Mouse (Mus musculus): ENCODE measurements at regions not wholly inside any gene's neighbourhood (a gene's known extent, or its start where the extent isn't known, plus 50 kb on each side); places are given as distances from the start of the nearest gene placed in this dataset.

DNA sequence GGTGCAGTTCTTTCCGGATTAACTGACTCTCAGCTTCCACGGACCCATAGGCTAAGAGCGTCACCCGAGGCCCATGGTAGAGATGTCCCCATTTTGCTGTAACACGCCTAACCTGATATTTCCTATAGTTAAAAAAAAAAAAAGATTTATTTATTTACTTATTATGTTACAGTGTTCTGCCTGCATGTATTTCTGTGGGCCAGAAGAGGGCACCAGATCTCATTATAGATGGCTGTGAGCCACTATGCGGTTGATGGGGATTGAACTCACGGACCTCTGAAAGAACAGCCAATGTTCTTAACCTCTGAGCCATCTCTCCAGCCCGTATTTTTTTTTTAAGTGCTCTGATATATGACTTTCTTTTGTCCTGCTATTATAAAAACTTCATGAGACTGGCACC is 114.2 kb upstream of the Tmpo start:
- TF ChIP-seq CTCF (IDR thresholded peaks at IDR 0.05; ENCODE audit: borderline replicate concordance, control insufficient read depth, extremely low read depth, insufficient read depth, low read length, poor library complexity) (no peak), POLR2A (IDR thresholded peaks at IDR 0.05; ENCODE audit: control insufficient read depth, extremely low read depth, insufficient read depth, low read length, poor library complexity) (no peak)

All from thymus, adult 2 months (tissue).